Mouse (Mus musculus): Measurements from ENCODE around the gene Ly6g6c. TPM values are rescaled to one million over a fixed set of nuclear protein-coding genes. Genes with fewer than 3 reads are reported as not detected.

Ly6g6c gene
- polyA plus RNA-seq, 1 experiment = not detected

- no peak for DNase-seq (ENCODE audit: extremely low spot score in 1 of 2, low spot score in 1 of 2)
These were observed 13.8 kb upstream of the Ly6g6c start for GRCm38 (mm10) chr17:35051156-35052086.

- DNase-seq (ENCODE audit: extremely low spot score in 1 of 2, low spot score in 1 of 2) = no peak
These were observed 12.9 kb upstream of the Ly6g6c start for GRCm38 (mm10) chr17:35052271-35052798.

GRCm38 (mm10) chr17:35055691-35056495 lies 9.3 kb upstream of the Ly6g6c start:
- DNase-seq (ENCODE audit: extremely low spot score in 1 of 2, low spot score in 1 of 2) = no peak

GRCm38 (mm10) chr17:35057090-35057489 lies 8.1 kb upstream of the Ly6g6c start:
- DNase-seq (ENCODE audit: extremely low spot score in 1 of 2, low spot score in 1 of 2) = no peak

GRCm38 (mm10) chr17:35058316-35058715 lies 6.9 kb upstream of the Ly6g6c start:
- no peak for DNase-seq (ENCODE audit: extremely low spot score in 1 of 2, low spot score in 1 of 2)

- DNase-seq (ENCODE audit: extremely low spot score in 1 of 2, low spot score in 1 of 2) = peak in 1 of 2 experiments; percentile 75
These were observed 6.0 kb upstream of the Ly6g6c start, which contains the start of gene Ddah2 for GRCm38 (mm10) chr17:35058911-35059892. Gene Ddah2 (plus strand): TSS chr17:35059035.

- no peak for DNase-seq (ENCODE audit: extremely low spot score in 1 of 2, low spot score in 1 of 2)
These were observed 5.1 kb upstream of the Ly6g6c start for GRCm38 (mm10) chr17:35060071-35060470.

- DNase-seq (ENCODE audit: extremely low spot score in 1 of 2, low spot score in 1 of 2) = no peak
These were observed 4.4 kb upstream of the Ly6g6c start for GRCm38 (mm10) chr17:35060737-35061297.

GRCm38 (mm10) chr17:35061299-35061698 lies 3.9 kb upstream of the Ly6g6c start:
- no peak for DNase-seq (ENCODE audit: extremely low spot score in 1 of 2, low spot score in 1 of 2)

- no peak for DNase-seq (ENCODE audit: extremely low spot score in 1 of 2, low spot score in 1 of 2)
These were observed 1.7 kb upstream of the Ly6g6c start for GRCm38 (mm10) chr17:35063466-35063865.

GRCm38 (mm10) chr17:35064378-35064877 lies 760 bp upstream of the Ly6g6c start:
- no peak for DNase-seq (ENCODE audit: extremely low spot score in 1 of 2, low spot score in 1 of 2)

- DNase-seq (ENCODE audit: extremely low spot score in 1 of 2, low spot score in 1 of 2) = no peak
These were observed 896 bp downstream of the Ly6g6c start, which contains the start of gene Mpig6b for GRCm38 (mm10) chr17:35066084-35066483. Gene Mpig6b (minus strand): TSS chr17:35066184.

GRCm38 (mm10) chr17:35068213-35068914 lies 3.2 kb downstream of the Ly6g6c start:
- DNase-seq (ENCODE audit: extremely low spot score in 1 of 2, low spot score in 1 of 2) = peak in 1 of 2 experiments; percentile 48

- DNase-seq (ENCODE audit: extremely low spot score in 1 of 2, low spot score in 1 of 2) = no peak
These were observed 5.5 kb downstream of the Ly6g6c start for GRCm38 (mm10) chr17:35070556-35071229.

GRCm38 (mm10) chr17:35071454-35071853 lies 6.3 kb downstream of the Ly6g6c start:
- DNase-seq (ENCODE audit: extremely low spot score in 1 of 2, low spot score in 1 of 2) = no peak

- no peak for DNase-seq (ENCODE audit: extremely low spot score in 1 of 2, low spot score in 1 of 2)
These were observed 8.9 kb downstream of the Ly6g6c start for GRCm38 (mm10) chr17:35074097-35074496.

GRCm38 (mm10) chr17:35076507-35077176 lies 11.5 kb downstream of the Ly6g6c start, which contains the start of gene Ly6g6e:
Gene Ly6g6e (plus strand): TSS chr17:35076902.
- DNase-seq (ENCODE audit: extremely low spot score in 1 of 2, low spot score in 1 of 2) = no peak

Data from frontal cortex, adult 2 months (tissue).